Comparison of ENCODE assay signal across 24 mouse cellular contexts in the genomic region with DNA sequence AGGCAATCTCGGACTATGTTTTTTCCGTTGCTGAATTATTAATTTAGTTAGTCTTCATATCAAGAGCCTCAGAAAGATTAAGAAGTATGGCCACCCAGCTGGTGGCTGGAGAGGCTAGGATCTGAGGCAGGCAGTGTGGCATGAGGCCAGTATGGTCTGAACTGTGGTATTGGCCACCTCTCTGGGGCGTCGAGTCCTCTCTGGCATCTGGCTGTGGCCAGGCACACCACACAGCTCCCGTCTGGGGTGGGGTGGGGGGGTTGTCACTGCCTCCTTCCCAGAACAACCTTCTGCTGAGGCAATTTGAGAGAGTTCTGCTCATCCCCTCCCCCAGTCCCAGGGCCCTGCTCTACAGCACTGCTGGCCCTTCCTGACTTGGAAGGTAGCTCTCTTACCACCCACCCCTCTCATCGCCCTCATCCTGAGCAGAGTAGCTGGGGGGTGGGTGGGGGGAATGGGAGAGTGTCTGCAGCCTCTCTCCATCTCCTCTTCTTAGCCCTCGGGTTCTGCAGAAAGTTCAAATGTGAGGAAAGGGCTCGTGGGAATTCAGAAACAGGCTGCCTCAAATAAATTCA.
A peak's percentile ranks its signal among the peaks of the same experiment; 100 is the strongest.
DNase-seq lines count a peak whose midpoint lies in the region; ATAC-seq lines count a peak whose summit lies in the region.
"Had no signal": no experiment of that assay in that cellular context is flagged by ENCODE, and none has a peak within 500 bp of the region (broad histone marks: within the 10 kb centered on the region; RNA-seq: fewer than 3 reads in every experiment).

No protein-coding gene starts in this region.

- H3K36me3 ChIP-seq in midbrain, embryonic 10.5 days: no peaks in the 10 kb centered on the region
- H3K36me3 ChIP-seq in midbrain, embryonic 15.5 days (replicated peaks): no peaks in the 10 kb centered on the region
- H3K36me3 ChIP-seq in limb, embryonic 15.5 days: no peaks in the 10 kb centered on the region
- no peaks in the 10 kb centered on the region for H3K36me3 ChIP-seq in heart, embryonic 12.5 days
- H3K36me3 ChIP-seq: forebrain, embryonic 12.5 days; G1E; hindbrain, embryonic 13.5 days; intestine, embryonic 15.5 days; liver, embryonic 12.5 days; stomach, embryonic 15.5 days had no signal

- no peak for ATAC-seq in midbrain, embryonic 15.5 days (replicated peaks)
- no peak for ATAC-seq in limb, embryonic 15.5 days (ENCODE audit: insufficient number of reproducible peaks, low FRiP score, low TSS enrichment, low read depth)
- ATAC-seq in heart, embryonic 12.5 days (ENCODE audit: insufficient number of reproducible peaks, low FRiP score): no peak
- ATAC-seq: intestine, embryonic 15.5 days; liver, embryonic 12.5 days had no signal

- peak overlapping the region; percentile 71 for H3K27ac ChIP-seq in midbrain, embryonic 10.5 days (replicated peaks)
- no peak overlapping the region for H3K27ac ChIP-seq in midbrain, embryonic 15.5 days
- H3K27ac ChIP-seq in limb, embryonic 15.5 days: peak overlapping the region; percentile 50; the same call in 1 of the 2 replicates
- H3K27ac ChIP-seq in heart, embryonic 12.5 days (ENCODE audit: poor library complexity, severe bottlenecking): no peak overlapping the region
- H3K27ac ChIP-seq: hindbrain, embryonic 13.5 days; intestine, embryonic 15.5 days; liver, embryonic 12.5 days; stomach, embryonic 15.5 days had no signal

- H3K4me3 ChIP-seq in midbrain, embryonic 10.5 days: no peak overlapping the region
- no peak overlapping the region for H3K4me3 ChIP-seq in midbrain, embryonic 15.5 days
- H3K4me3 ChIP-seq in limb, embryonic 15.5 days: no peak overlapping the region
- H3K4me3 ChIP-seq in heart, embryonic 12.5 days: no peak overlapping the region
- H3K4me3 ChIP-seq: forebrain, embryonic 12.5 days; hindbrain, embryonic 13.5 days; intestine, embryonic 15.5 days; liver, embryonic 12.5 days; stomach, embryonic 15.5 days had no signal

- no peak overlapping the region for H3K9ac ChIP-seq in midbrain, embryonic 15.5 days
- H3K9ac ChIP-seq in limb, embryonic 15.5 days: no peak overlapping the region
- no peak overlapping the region for H3K9ac ChIP-seq in heart, embryonic 12.5 days
- H3K9ac ChIP-seq: forebrain, embryonic 12.5 days; hindbrain, embryonic 13.5 days; intestine, embryonic 15.5 days; stomach, embryonic 15.5 days had no signal

- H3K27me3 ChIP-seq in midbrain, embryonic 10.5 days (ENCODE audit: low read depth, poor library complexity, severe bottlenecking): peaks cover 64% of the 10 kb centered on the region
- no peaks in the 10 kb centered on the region for H3K27me3 ChIP-seq in midbrain, embryonic 15.5 days (replicated peaks)
- H3K27me3 ChIP-seq in limb, embryonic 15.5 days: no peaks in the 10 kb centered on the region
- H3K27me3 ChIP-seq in heart, embryonic 12.5 days (replicated peaks): no peaks in the 10 kb centered on the region
- H3K27me3 ChIP-seq: hindbrain, embryonic 13.5 days; intestine, embryonic 15.5 days; liver, embryonic 12.5 days; stomach, embryonic 15.5 days had no signal

- H3K4me2 ChIP-seq in midbrain, embryonic 15.5 days: no peak overlapping the region
- no peak overlapping the region for H3K4me2 ChIP-seq in limb, embryonic 15.5 days
- no peak overlapping the region for H3K4me2 ChIP-seq in heart, embryonic 12.5 days
- H3K4me2 ChIP-seq: forebrain, embryonic 12.5 days; hindbrain, embryonic 13.5 days; intestine, embryonic 15.5 days; liver, embryonic 12.5 days; stomach, embryonic 15.5 days had no signal

- peak; percentile 44 to 63 for DNase-seq in cerebellum, postnatal 10 days
- no peak for DNase-seq in cerebellum, adult 9-11 months
- DNase-seq in midbrain, embryonic 10.5 days (ENCODE audit: low spot score): no peak
- peak; percentile 37 for DNase-seq in fibroblast of lung, adult 2 months (ENCODE audit: low read depth)
- no peak for DNase-seq in adrenal gland, postnatal 36 days
- DNase-seq: adrenal gland, postnatal 14 days; cerebellum, adult 11 months; cerebellum, postnatal 36 days; gastrocnemius, postnatal 36 days; kidney, postnatal 4 days; lung, adult 2 months; lung, postnatal 4 days; right cerebral cortex, postnatal 14 days; thymus, adult 18-20 months; thymus, postnatal 4 days had no signal

- 79% methylated on average over 8 of the region's 8 CpGs for WGBS in midbrain, embryonic 10.5 days
- WGBS in midbrain, embryonic 15.5 days: 60% methylated on average over 8 of the region's 8 CpGs
- 35% methylated on average over 8 of the region's 8 CpGs for WGBS in limb, embryonic 15.5 days
- WGBS in heart, embryonic 12.5 days: 62% methylated on average over 8 of the region's 8 CpGs

- H3K4me1 ChIP-seq in midbrain, embryonic 10.5 days: peaks cover 49% of the 10 kb centered on the region
- 0 out of 2 replicates have a peak, but pooled peaks cover 5% of the 10 kb centered on the region for H3K4me1 ChIP-seq in midbrain, embryonic 15.5 days
- H3K4me1 ChIP-seq in limb, embryonic 15.5 days: peaks cover 42% of the 10 kb centered on the region
- H3K4me1 ChIP-seq in heart, embryonic 12.5 days (replicated peaks): peaks cover 26% of the 10 kb centered on the region
- H3K4me1 ChIP-seq: stomach, embryonic 15.5 days had no signal

- H3K9me3 ChIP-seq in midbrain, embryonic 10.5 days (replicated peaks): no peaks in the 10 kb centered on the region
- no peaks in the 10 kb centered on the region for H3K9me3 ChIP-seq in midbrain, embryonic 15.5 days
- H3K9me3 ChIP-seq in limb, embryonic 15.5 days: no peaks in the 10 kb centered on the region
- H3K9me3 ChIP-seq in heart, embryonic 12.5 days (replicated peaks): no peaks in the 10 kb centered on the region
- H3K9me3 ChIP-seq: forebrain, embryonic 12.5 days; G1E; hindbrain, embryonic 13.5 days; intestine, embryonic 15.5 days; liver, embryonic 12.5 days; stomach, embryonic 15.5 days had no signal

Comparison
In these comparisons a context has a peak if more than half of its experiments do, and no peak if none do; other contexts are left out.
1. DNase-seq: peak in cerebellum, postnatal 10 days (2 of 2) and fibroblast of lung, adult 2 months (single experiment); none in cerebellum, adult 9-11 months (single experiment), midbrain, embryonic 10.5 days (single experiment) and adrenal gland, postnatal 36 days (0 of 2).
2. H3K27ac ChIP-seq: peak in midbrain, embryonic 10.5 days (single experiment) and limb, embryonic 15.5 days (single experiment); none in midbrain, embryonic 15.5 days (single experiment) and heart, embryonic 12.5 days (single experiment).